Mouse (Mus musculus) ES-Bruce4 (cell line): Measurements from ENCODE around the gene Tfeb.

Source experiments
- CTCF ChIP-seq: IDR thresholded peaks from one replicate; pipeline ENCODE4 v1.8.1; 2011; ENCODE audit warnings: low read depth, low read length
- EP300 ChIP-seq: IDR thresholded peaks from 2 replicates; pipeline ENCODE4 v1.6.1; 2011; ENCODE audit warnings: low read depth, low read length; ENCODE audit not compliant: insufficient read depth
- POLR2A ChIP-seq: IDR thresholded peaks from one replicate; pipeline ENCODE4 v1.8.1; 2011; ENCODE audit warnings: low read length; ENCODE audit not compliant: insufficient read depth

- TF ChIP-seq CTCF, result no peak
- no peak for TF ChIP-seq POLR2A
- TF ChIP-seq EP300, result no peak
These were observed 38.7 kb upstream of the Tfeb start for GRCm38 (mm10) chr17:47698156-47698555.
